Mouse (Mus musculus): ENCODE measurements at regions not wholly inside any gene's neighbourhood (a gene's known extent, or its start where the extent isn't known, plus 50 kb on each side); places are given as distances from the start of the nearest gene placed in this dataset.

DNA sequence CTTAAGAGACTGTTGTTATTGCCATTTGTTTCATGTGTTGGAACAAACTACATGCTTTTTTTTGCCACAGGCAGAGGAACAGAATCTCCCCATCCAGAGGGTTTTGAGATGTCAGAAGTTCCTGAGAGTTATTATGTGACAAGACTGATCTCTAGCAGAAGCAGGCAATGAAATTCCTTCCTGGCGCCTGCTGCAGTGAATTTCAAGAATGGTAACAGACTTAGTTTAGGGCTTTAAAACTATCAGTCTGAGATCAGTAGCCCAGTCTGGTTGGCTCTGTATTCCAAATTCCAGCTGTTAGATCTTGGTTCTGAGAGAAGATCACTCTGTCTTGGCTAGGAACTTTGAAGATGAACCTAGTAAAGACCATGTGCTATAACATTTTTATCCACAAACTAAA, 749.2 kb upstream of the Marcks start:
- ATAC-seq (replicated peaks; ENCODE audit: low FRiP score, poor library complexity, severe bottlenecking), result no peak

DNA sequence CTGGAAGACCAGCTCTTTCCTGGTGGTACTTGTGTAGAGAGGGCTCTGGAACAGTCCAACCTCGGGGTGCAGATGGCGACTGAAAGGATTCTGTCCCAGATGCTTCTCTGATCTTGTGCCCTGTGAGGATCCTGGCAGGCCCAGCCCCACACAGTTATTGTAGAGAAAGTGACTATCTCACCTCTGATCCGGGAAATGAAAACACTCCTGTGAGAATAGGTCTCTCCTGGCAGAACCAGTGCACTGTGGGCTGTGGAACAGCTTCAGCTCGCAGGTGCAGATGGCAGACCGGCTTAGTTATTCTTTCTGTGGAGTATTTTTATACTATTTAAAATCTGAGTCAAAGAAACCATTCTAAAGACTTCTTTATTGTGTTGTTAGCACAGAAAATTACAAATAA, 742.1 kb upstream of the Marcks start:
- ATAC-seq (replicated peaks; ENCODE audit: low FRiP score, poor library complexity, severe bottlenecking), result no peak

DNA sequence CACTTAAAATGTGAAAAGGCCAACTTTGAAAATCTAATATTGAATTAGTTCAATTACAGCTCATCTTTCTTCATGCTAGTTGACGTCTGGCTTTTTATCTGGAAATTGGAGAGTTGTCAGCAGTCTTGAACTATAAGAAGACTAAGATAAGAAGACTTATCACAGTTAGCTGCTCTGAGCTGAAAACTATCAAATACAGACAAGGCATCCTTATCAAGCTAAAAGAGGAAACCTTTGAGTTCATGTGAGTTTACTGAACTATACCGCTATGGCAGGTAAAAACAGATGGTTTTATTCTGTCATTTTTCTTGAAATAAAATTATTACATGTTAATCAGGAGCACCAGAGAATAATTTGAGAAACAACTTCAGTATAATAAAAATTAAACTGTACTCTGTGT, 735.2 kb upstream of the Marcks start:
- ATAC-seq (replicated peaks; ENCODE audit: low FRiP score, poor library complexity, severe bottlenecking), result no peak

DNA sequence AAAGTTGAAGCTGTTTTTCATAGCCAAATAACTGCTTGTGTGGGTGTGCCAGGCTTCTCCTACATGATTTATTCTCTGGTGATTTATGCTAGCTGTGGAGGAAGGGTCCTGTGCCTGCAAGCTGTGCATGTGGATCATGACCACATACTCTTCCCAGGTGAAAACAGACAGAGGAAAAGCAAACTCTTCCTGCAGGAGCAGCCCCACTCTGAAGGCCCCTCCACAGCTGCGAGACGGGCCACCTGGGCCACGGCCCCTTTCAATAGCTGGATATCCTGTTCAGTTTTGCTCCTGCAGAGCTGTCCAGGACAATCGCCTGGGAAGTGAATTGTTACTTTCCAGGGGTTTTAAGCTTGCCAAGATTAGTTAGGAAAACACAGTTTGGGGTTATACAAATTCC, 722.3 kb upstream of the Marcks start:
- no peak for ATAC-seq (replicated peaks; ENCODE audit: low FRiP score, poor library complexity, severe bottlenecking)

DNA sequence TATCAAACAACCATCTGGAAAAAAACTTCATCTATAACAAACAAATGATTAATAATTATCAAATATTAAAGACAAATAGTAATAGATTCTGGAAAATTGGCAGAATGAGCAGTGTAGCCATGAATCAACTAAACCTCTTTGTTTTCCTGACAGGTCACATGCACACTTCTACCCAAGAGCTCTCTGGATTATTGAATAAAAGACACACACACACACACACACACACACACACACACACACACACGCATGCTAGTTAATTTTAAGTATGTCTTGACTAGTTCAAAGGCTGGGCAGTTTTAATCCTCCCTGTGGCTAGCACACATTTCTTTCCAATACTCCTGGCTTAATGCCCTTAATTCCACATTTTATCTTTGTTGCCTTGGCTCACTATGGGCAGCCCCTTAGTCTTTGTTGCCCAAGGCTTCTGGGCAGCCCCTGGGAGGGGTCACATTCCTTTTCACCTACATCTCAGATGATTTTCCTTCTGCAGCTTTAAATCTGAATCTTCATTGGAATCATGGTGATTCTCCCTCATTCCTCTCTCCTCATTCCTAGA, 710.6 kb upstream of the Marcks start:
- no peak for ATAC-seq (replicated peaks; ENCODE audit: low FRiP score, poor library complexity, severe bottlenecking)

DNA sequence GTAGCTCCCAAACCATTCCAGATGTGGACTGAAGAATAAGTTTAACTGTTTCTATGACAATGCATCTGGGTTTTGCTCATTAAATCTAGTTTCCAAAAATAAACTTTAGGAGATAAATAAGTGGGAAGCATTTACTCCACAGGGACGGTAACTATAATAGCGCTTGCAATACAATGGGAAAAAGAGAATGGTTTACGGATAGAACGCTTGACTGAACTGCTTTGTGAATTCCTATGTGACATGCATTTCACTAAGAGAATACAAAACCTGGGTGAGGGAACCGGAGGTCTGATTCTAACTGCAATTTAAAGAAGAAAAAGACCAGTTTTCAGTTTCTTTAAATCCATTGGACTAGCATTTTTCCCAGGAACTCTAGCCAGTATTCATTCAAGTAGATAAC, 704.1 kb upstream of the Marcks start:
- no peak for ATAC-seq (replicated peaks; ENCODE audit: low FRiP score, poor library complexity, severe bottlenecking)

DNA sequence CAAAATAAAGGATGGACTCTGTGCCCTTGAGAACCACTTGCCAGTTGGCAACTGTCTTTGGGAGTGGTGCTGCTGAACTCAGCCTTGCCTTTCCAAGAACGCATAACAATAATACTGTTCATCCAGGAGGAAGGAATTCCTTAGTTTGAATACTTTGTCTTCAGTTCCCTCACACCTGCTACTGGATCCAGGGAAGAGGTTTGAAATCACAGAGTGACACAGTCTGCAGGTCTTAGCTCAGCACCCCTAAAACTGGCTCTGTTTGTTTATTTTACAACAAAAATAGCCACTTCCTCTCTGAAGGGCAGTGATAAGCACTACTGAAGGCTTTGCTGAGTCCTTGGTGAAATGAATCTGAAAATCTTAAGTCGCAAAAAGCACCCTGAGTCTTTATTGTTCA, 703.1 kb upstream of the Marcks start:
- no peak for ATAC-seq (replicated peaks; ENCODE audit: low FRiP score, poor library complexity, severe bottlenecking)

DNA sequence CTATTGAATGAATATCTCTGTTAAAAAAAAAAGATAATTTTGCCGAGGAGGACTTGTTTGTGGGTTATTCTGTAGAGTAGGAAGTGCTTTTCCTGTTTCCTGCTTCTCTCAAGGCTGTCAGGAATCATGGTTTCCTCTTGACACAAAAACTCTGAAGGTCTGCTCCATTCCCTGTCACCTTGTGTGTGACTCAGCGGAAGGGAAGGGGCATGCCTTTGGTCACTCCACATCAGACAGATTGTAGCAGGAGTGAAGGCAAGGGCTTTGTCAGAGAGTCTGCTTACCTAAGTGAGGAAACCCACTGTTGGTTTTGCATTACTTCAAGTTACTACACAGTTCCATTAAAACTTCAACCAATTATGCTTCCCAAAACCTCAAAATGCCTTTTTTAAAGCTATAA, 699.0 kb upstream of the Marcks start:
- ATAC-seq (replicated peaks; ENCODE audit: low FRiP score, poor library complexity, severe bottlenecking), result no peak

DNA sequence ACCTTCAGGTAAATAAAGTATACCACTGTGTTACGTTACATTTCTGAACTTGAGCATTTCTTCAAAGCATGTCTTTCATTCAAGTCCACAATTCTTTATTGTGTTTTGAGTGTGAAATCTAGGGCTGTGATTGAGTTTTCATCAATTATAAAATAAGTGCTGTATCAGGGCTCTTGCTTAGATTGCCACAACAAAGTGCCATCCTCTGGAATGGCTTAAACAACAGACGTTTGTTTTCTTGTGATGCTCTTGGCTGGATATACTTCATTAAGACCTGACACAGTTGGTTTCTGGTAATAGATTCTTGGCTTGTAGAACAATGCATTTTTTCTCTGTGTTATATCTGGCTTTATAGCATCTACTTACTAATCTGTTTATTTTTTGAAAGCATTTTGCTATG, 674.3 kb upstream of the Marcks start:
- no peak for ATAC-seq (replicated peaks; ENCODE audit: low FRiP score, poor library complexity, severe bottlenecking)

DNA sequence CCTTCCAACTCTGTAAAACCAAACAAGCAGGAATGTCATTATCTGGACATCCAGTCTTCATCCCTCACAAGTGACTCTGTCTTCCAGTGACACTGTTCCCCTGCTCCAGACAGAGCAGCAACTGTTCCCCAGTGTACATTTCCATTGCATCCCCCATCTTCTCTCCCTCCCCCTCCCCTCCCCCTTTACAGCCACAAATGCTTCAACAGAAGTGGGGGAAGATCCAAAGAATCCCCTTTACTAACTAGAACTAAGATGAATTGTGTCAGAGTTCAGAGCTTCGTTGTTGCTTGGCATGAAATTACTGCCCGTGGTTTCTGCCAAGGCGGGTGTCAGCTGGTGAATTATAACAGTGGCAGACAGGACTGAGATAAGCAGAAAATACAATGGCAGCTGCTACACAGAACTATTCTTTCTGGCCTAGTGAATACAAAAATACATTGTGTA, 673.7 kb upstream of the Marcks start:
- no peak for ATAC-seq (replicated peaks; ENCODE audit: low FRiP score, poor library complexity, severe bottlenecking)

DNA sequence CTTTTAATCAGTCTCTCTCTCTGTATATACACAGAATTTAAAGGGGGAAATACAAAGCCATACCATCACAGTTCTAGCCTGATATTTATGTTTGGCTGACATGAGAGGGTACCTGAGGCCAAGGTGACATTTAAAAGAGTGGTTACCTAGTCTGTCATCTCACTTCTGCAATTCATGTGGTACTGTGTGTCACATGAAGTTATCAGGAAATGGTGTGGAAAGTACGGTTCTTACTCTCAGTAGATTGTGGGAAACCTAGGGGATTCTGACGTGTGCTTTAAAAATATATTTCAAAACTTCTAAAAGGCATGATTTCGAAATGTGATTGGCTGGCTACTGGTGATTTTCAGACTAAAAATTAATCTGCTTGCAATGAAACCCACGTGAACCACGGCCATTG, 673.1 kb upstream of the Marcks start:
- ATAC-seq (replicated peaks; ENCODE audit: low FRiP score, poor library complexity, severe bottlenecking), result no peak

DNA sequence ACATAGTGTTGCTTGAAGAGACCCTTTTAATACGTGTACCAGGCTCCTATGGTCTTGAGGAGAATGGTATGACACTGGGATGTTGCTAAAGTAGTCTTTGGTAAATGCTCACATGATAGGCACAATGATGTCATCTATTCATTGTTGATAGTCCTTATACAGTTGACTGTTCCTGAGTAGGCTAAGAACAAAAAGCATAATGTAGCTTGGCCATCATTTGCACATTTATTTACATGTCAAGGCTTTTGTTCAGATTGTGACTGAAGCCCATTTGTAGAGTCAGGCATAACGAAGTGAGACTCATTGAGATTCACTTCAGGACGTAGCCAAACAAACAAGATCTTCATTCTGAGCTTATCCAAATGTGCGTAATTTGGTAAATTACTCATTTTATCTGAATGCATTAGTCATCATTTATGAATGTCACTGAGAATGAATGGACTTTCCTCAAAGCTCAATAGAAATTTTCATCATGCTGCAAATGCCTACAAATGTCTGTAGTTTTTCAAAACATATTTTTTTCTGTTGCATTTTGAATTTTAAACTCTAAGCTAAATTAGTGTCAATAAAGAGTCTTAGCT, 664.6 kb upstream of the Marcks start:
- ATAC-seq (replicated peaks; ENCODE audit: low FRiP score, poor library complexity, severe bottlenecking), result no peak

DNA sequence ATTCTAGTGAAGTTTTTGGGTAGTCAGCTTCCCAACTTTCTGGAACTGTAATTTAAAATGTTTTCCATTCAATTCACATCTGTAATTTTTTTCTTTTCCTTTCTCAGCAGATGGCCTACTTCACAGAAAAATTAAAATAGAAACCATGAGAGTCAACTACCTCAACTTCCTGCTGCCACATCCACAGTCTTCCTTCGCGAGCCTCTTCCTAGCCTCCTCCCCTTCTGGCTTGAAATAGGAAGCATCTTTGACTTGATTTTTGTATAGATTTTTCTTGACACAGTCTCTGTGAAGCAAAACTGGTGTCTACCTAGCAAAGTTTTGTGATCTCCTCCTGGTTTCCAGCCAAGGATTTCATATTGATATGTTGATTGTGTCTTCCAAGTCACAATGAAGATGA, 660.7 kb upstream of the Marcks start:
- ATAC-seq (replicated peaks; ENCODE audit: low FRiP score, poor library complexity, severe bottlenecking), result no peak

DNA sequence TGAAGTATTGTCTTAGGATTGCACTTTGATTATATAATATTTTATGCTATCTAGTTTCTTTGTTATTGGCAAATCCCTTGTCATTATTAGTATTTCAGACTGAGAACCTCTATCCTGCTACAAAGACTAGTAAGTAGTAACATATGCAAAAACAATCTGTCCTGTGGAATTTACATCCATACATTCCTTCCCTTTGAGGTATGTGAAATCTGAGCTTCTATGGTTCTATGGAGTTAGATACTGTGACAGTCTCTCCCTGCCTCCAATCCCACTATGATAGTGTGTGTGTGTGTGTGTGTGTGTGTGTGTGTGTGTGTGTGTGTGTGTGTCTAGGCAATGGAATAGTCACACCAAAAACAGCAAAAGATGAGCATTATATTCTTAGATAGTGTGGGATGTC, 659.6 kb upstream of the Marcks start:
- ATAC-seq (replicated peaks; ENCODE audit: low FRiP score, poor library complexity, severe bottlenecking), result no peak

DNA sequence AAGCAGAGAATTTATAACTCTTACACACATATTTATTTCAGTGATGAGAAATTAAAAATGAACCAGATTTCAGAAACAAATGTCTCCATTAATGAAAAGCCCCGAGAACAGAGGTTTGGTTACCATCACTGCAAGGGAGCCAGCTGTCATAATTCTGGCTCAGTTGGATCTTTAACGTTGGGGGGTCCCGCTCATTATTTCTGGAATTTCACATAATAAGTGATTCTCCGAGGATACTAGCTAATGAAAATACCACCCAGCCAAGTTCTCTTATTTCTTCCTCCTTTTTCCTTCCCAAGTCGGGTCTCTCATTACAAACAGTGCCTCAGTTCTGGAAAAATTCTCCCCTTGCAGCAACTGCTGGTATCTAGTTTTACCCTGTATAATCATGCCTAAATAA, 659.0 kb upstream of the Marcks start:
- ATAC-seq (replicated peaks; ENCODE audit: low FRiP score, poor library complexity, severe bottlenecking), result no peak

DNA sequence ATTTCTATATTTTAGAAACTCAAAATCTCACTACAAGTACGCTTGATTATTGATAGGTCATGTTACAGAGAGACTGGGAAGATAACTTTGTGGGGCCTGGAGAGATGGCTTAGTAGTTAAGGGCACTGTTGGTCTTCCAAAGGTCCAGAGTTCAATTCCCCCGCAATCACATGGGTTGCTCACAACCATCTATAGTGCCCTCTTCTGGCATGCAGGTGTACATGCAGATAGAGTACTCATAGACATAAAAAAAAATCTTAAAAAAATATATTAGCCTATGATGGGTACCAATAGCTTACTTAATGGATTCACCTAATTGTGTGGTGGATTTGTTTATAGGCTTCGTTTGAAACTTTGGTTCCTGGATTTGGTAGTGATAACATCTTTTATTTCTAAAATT, 654.2 kb upstream of the Marcks start:
- no peak for ATAC-seq (replicated peaks; ENCODE audit: low FRiP score, poor library complexity, severe bottlenecking)

DNA sequence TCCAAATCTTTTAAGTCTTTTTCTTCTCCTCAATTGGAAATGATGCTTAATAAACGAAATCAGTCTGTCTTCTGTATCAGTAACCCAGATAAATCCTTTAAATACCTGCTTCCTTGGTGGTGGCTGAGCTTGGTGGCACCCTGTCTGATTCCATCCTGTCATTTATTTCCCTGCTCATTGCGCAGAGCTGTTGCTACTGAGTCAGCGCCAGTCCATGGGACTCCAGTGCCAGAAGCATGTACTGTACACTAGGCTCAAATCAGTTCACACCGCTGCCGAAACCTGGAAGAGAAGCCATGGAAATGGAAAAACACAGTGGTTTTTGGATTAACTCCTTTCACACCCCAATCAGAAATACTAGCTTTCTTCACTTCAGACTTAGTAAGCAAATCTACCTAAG, 649.3 kb upstream of the Marcks start:
- no peak for ATAC-seq (replicated peaks; ENCODE audit: low FRiP score, poor library complexity, severe bottlenecking)

DNA sequence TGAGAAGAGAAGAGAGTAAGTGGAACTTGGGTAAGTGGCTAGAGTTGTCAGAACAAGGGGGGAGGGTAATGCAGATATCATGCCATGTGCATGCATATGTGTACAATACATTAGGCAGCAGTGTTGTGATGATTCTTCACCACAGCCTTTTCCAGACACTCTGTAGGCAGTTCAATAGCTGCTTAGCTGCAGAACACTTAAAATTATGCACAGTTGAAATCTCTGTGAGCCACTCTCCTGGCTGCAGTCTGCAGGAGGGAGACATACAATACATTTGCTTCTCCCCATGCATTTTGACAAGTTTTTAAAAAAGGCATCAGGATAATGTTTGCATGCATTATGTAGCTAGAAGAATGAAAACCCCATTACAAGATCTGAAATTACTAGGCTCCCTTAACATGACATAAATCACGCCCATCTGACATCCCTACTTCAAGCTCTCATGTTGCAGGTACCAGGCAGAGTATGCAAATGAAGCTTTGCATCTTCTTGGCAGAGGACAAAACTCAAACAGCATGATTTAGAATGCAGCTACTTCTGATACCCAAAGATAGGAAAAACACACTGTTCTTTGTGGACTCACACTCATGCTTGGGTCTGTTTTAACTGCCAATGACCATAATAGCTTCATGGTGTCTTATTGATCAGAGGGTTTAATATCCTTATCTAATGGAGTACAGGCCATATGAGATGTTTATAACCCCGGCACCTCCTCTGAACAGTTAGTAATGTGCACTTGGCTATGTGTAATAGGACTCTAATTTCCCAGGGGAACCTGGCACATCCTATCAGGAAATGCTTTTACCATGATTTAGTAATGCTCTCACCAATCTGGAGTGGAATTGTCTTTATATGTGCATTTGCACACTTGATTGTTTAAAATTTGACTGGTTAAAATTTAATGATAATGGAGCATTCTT, 640.9 kb upstream of the Marcks start:
- ATAC-seq (replicated peaks; ENCODE audit: low FRiP score, poor library complexity, severe bottlenecking), result no peak

DNA sequence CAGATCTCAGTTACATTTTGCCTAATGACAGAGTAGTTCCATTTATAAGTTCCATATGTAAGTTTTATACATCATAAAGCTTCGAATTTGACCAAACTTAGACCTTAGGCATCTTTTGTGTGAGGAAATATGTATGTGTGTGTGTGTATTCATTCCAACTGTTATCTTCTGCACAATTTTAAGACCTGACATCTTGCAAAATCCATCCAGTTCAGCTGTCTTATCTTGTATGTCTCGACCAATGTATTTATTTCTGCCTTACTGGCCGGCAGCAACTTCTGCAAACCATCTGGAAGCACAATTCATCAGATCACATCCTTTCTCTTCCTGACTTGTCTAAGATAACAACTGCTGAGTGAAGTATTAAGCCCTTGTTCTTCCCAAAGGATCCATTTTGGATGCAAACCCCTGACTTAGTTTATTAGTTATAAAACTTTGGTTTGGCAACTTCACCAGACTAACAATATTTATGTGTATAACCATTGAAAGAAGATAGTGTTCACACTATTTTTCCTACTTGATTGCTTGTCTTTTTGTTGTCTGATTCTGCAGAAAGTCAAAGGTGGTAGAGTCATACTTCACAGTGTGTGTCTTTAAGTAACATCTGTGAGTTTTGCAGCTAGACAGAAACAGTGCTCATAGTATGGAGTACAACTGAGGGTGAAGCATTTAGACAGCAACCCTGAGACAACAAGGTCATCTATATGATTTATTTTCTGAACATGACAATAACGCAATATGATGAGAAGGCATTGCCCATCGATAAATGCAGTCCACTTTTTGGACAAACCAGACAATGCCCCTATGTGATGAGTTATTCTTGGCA, 622.0 kb upstream of the Marcks start:
- ATAC-seq (replicated peaks; ENCODE audit: low FRiP score, poor library complexity, severe bottlenecking), result no peak

DNA sequence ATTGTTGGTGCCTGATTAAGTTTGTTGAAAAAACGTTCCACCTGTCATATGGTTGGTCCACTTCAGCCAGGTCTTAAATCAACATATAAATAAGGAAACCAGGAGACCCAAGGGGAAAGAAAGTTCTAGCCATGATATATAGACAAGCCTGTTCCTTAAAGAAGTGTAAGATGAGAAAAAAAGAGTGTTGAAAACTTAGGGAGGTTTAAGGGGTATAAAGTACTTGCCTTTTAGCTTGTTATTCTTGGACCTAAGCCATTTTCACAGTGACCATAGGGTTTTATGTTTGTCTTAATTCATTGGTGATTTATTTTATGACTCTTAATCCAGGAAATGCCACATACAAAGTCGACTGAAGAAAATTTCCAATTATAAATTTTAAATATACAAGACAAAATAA, 602.9 kb upstream of the Marcks start:
- no peak for ATAC-seq (replicated peaks; ENCODE audit: low FRiP score, poor library complexity, severe bottlenecking)

DNA sequence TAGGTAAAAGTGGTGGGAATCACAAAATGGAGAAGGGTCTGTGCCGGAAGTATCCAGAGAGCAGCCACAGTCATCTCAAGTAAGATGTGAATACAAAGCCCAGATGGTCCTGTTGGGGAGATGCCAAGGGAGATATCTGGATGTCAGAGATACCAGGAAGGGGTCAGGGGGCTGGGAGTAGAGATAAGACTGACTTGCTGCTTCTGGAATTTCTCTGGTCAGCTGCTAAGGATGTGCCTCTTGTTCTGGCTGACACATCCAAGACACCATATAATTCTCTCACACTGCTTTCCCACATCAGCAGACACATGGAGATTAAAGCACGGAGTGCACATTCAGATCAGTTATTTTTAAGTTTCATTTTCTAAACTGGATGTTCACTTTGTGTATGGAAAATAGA, 600.3 kb upstream of the Marcks start:
- no peak for ATAC-seq (replicated peaks; ENCODE audit: low FRiP score, poor library complexity, severe bottlenecking)

All from erythroblast, adult 5-6 weeks (primary cell).